Mouse (Mus musculus) kidney, adult 18-20 months (tissue): ENCODE measurements around the gene Cd2bp2.
"Not testable (repeated sequence)": the region's sequence is repeated elsewhere in the genome, so short reads cannot be mapped to it uniquely, and the experiment has no call there.

ENCODE experiments used
- DNase-seq: peaks from one replicate; pipeline ENCODE4 v3.0.0; 2021

Cd2bp2 gene

GRCm38 (mm10) chr7:127187351-127187750 lies 8.5 kb downstream of the Cd2bp2 start:
- DNase-seq = no peak

DNA sequence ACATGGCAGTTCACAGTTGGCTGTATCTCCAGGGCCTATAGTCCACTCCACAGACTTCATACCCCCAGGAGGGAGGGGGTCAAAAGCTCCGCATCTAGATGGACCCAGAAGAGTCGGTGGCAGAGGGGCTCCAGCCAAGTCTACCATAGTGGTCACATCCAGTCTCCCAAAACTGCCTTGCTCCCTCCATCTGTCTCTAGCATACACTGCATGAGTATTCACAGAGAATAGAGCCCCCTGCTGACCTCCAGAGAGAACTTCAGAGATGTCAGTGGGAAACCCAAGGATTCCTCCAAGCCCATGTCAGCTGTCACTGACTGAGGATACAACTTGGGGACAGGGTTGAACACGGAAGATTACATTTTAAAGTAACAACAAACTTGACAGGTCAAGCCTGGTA lies 10.2 kb downstream of the Cd2bp2 start:
- no peak for DNase-seq

- DNase-seq = no peak
These were observed 11.1 kb downstream of the Cd2bp2 start for GRCm38 (mm10) chr7:127184720-127185119.

DNA sequence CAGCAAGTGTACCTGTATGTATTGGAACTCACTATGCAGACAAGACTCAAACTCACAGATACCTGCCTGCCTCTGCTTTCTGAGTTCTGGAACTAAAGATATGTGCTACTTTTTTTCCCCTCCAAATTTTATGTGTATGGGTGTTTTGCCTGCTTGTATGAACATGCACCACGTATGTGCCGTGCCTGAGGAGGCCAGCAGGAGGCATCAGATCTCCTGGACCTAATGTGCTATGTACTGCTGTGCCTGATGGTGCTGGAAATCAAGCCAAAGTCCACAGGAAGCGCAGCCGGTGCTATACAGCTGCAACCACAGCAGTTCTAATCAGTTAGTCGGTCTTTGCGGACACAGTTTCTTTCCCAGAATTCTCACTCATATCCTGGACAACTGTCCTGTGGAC lies 12.0 kb downstream of the Cd2bp2 start:
- DNase-seq = no peak

DNA sequence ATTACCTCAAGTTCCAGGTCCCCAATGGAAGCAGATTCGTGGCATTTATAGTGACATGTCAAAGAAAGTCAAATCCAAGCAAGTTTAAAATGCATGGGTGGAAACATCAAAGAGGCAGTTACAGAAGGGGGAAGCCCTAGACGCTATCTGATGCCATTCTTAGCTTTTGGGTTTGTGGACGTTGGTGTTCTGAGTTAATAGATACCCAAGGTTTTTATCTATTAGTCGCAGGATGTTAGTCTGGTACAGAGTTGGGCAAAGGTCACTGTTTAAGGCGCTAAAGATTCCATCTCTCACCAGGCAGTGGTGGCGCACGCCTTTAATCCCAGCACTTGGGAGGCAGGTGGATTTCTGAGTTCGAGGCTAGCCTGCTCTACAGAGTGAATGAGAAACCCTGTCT lies 12.5 kb downstream of the Cd2bp2 start:
- no peak for DNase-seq

GRCm38 (mm10) chr7:127181724-127182123 lies 14.1 kb downstream of the Cd2bp2 start:
- not testable (repeated sequence) for DNase-seq

DNA sequence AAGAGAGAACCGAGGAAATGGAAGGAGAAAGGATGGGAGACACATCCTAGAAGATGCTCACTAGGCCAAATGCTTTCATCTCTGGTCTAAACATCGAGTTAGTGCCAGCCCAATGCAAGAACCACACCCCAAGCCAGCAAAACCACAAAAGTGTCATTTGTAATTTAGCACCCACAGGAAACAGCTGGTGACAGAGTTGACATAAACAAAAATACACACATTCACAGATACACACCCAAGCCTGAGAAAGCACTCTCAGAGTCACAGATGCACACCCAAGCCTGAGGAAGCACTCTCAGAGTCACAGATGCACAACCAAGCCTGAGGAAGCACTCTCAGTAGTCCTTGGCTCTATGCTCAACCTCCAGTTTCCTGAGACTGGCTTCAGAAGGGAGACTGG lies 15.1 kb downstream of the Cd2bp2 start:
- no peak for DNase-seq

GRCm38 (mm10) chr7:127176937-127177336 lies 18.9 kb downstream of the Cd2bp2 start:
- no peak for DNase-seq

- no peak for DNase-seq
These were observed 29.3 kb downstream of the Cd2bp2 start for GRCm38 (mm10) chr7:127166501-127166900.

- no peak for DNase-seq
These were observed 30.0 kb downstream of the Cd2bp2 start for GRCm38 (mm10) chr7:127165607-127166493.

- no peak for DNase-seq
These were observed 31.8 kb downstream of the Cd2bp2 start for GRCm38 (mm10) chr7:127164002-127164401.

DNA sequence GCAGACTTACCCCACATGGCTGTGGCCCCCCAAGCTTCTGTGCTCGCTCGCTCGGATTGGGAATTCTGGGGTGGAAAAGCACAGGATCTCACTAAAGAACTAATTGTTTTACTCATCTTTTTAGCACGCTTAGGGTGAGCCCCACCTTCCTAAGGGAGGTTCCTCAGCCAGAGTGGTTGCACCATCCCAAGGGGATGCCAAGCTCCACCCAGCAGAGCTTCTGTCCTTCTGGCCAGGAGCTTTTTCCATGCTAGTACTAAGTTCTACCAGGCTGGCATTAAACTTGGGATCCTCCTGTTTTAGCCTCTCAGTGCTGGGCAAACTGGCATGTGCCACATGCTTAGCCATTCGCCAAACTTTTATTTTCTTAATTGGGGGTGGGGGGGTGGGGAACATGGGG lies 33.3 kb downstream of the Cd2bp2 start:
- no peak for DNase-seq

DNA sequence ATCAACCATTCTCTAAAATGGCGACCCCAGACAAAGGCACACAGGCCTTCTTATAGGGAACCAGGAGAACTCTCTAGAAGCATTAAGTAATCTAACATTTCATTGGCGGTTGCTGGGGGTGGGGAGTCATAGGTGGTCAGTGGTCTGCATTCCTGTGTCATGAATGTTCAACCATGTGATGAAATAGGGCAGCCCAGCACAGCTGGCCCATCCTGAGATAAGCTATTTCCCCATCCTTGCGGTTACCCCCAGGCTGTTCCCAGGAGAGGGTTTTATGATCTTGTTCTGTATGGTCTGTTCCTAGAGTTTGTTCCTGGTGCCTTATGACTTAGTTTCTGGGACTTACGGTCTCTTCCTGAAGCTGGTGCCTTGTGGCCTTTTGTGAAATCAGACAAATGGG lies 38.3 kb downstream of the Cd2bp2 start:
- DNase-seq = no peak

GRCm38 (mm10) chr7:127153477-127153876 lies 42.4 kb downstream of the Cd2bp2 start:
- no peak for DNase-seq

GRCm38 (mm10) chr7:127152464-127152863 lies 43.4 kb downstream of the Cd2bp2 start:
- no peak for DNase-seq

DNA sequence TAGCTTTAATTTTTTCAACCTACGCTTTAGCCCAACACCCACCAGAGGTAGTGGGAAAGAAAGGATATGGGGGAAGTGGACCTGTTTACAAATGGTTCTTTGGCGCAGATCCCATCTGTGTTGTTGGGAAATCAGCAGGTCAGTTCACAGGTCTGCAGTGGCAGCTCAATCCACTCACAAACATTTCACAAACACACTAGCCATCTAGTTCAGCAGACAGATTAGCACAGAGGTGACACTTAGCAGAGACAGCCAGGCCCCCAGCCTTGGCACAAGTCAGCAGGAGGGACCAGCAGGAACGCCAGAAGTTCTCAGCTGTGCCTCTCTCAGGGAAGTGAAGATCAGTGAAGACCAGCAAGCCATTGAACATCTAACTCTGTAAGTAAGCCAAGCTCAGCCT lies 47.9 kb downstream of the Cd2bp2 start:
- no peak for DNase-seq

DNA sequence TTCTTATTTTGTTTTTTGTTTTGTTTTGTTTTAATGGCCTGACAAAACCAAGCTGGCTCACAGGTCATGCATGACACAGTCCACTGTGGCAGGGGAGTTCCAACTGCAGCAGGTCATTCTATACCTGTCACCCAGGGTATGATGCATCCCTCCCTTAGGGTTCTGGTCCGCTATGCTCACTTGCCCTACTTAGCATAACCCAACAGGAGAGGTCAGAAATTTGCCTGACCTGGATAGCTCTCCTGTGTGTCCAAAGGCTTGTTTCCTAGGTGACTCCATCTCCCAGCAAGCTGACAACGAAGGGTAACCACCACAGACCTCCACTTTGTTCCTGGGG lies 49.6 kb downstream of the Cd2bp2 start:
- no peak for DNase-seq

GRCm38 (mm10) chr7:127145387-127146266 lies 50.2 kb downstream of the Cd2bp2 start:
- DNase-seq = no peak

DNA sequence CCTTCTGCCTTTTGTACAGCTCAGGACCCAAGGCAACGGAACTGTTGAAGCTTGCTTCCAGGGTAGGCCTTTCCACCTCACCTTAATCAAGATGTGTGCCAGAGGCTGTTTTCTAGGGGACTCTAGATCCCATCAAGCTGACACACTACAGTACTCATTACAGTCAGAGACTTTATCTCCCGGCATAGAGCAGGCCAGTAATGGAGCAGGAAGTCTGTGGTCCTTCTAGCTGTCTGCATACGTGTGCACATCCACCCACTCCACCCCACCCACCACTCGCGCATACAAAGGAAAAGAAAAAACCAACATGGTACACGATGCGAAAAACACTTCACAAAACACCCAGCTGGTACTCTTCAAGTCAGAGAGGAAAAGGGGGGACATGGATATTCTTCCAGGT lies 51.4 kb downstream of the Cd2bp2 start:
- DNase-seq = no peak

- DNase-seq = no peak
These were observed 53.2 kb downstream of the Cd2bp2 start for GRCm38 (mm10) chr7:127142666-127143065.

GRCm38 (mm10) chr7:127142214-127142613 lies 53.6 kb downstream of the Cd2bp2 start:
- no peak for DNase-seq
